Mouse (Mus musculus) hindbrain, embryonic 12.5 days (tissue): Measurements from ENCODE around the gene Msi2. TPM values are rescaled to one million over a fixed set of nuclear protein-coding genes. Genes with fewer than 3 reads are reported as not detected.
A peak's percentile ranks its signal among the peaks of the same experiment; 100 is the strongest.

Source experiments
- ATAC-seq: fragments of 200-750 bp; cut with Nextera tagmentation; 2 replicates; pipeline ENCODE4 v1.8.0; 2017; ENCODE audit warnings: moderate TSS enrichment; ENCODE audit not compliant: low FRiP score
- H3K27ac ChIP-seq: fragments of 300-500 bp; sonication (generic); 2 replicates; pipeline ENCODE4 v1.5.1; 2016; ENCODE audit warnings: mild to moderate bottlenecking
- H3K27me3 ChIP-seq: fragments of 300-500 bp; sonication (generic); 2 replicates; pipeline ENCODE4 v1.6.1; 2016; ENCODE audit warnings: mild to moderate bottlenecking
- H3K36me3 ChIP-seq: fragments of 300-500 bp; sonication (generic); 2 replicates; pipeline ENCODE4 v1.6.1; 2016; ENCODE audit warnings: mild to moderate bottlenecking
- H3K4me1 ChIP-seq: fragments of 300-500 bp; sonication (generic); 2 replicates; pipeline ENCODE4 v1.6.1; 2016
- H3K4me2 ChIP-seq: fragments of 300-500 bp; sonication (generic); replicated peaks from 2 replicates; pipeline ENCODE4 v1.6.1; 2016; ENCODE audit warnings: mild to moderate bottlenecking
- H3K4me3 ChIP-seq: fragments of 300-500 bp; sonication (generic); 2 replicates; pipeline ENCODE4 v1.5.1; 2016; ENCODE audit warnings: mild to moderate bottlenecking
- H3K9ac ChIP-seq: fragments of 300-500 bp; sonication (generic); 2 replicates; pipeline ENCODE4 v1.6.1; 2016; ENCODE audit warnings: mild to moderate bottlenecking, moderate library complexity
- H3K9me3 ChIP-seq: fragments of 300-500 bp; sonication (generic); replicated peaks from 2 replicates; pipeline ENCODE4 v1.6.1; 2016; ENCODE audit warnings: mild to moderate bottlenecking
- WGBS: fragments of 180-500 bp; shearing (Covaris S2); methylation state at CpG from one replicate; pipeline ENCODE4 v1.1.7; 2016; 5-methylcytosine and 5-hydroxymethylcytosine counted together
- polyA plus RNA-seq: library from polyadenylated mRNA; unstranded; fragments of >200 nt; fragmentation: Nextera tagmentation; extraction: Ambion mirVana; gene quantifications from 2 replicates; pipeline ENCODE4 v1.2.1, GENCODE M21; 2016

Msi2 gene
- polyA plus RNA-seq, 1 experiment from 2014 or later, result 35.9 TPM

- H3K9ac ChIP-seq, result peak overlapping the region; percentile 35; the same call in 1 of the 2 replicates
- peaks cover 88% of the 10 kb centered on the region for H3K4me1 ChIP-seq
- 51% methylated on average over 6 of the region's 6 CpGs for WGBS
- peak overlapping the region; percentile 71 for H3K27ac ChIP-seq
- H3K4me3 ChIP-seq, result no peak overlapping the region
- no peaks in the 10 kb centered on the region for H3K27me3 ChIP-seq
- H3K9me3 ChIP-seq, result no peaks in the 10 kb centered on the region
- H3K4me2 ChIP-seq, result no peak overlapping the region
- no peak for ATAC-seq
- H3K36me3 ChIP-seq, result no peaks in the 10 kb centered on the region
Observed at GRCm38 (mm10) chr11:88550083-88550907, 168.0 kb downstream of the Msi2 start.

GRCm38 (mm10) chr11:88549529-88549900 is 168.8 kb downstream of the Msi2 start:
- H3K36me3 ChIP-seq, result no peaks in the 10 kb centered on the region
- no peak overlapping the region for H3K4me2 ChIP-seq
- H3K27me3 ChIP-seq, result no peaks in the 10 kb centered on the region
- ATAC-seq, result no peak
- H3K9me3 ChIP-seq, result no peaks in the 10 kb centered on the region
- peaks cover 81% of the 10 kb centered on the region for H3K4me1 ChIP-seq
- no peak overlapping the region for H3K4me3 ChIP-seq
- WGBS, result 77% methylated on average over 13 of the region's 13 CpGs
- no peak overlapping the region for H3K9ac ChIP-seq
- peak overlapping the region; percentile 2; the same call in 1 of the 2 replicates for H3K27ac ChIP-seq

GRCm38 (mm10) chr11:88548832-88549528 is 169.3 kb downstream of the Msi2 start:
- Histone ChIP-seq H3K4me1 (peaks cover 81% of the 10 kb centered on the region), H3K9ac (no peak overlapping the region), H3K4me2 (no peak overlapping the region), H3K27ac (peak overlapping the region; percentile 57), H3K36me3 (no peaks in the 10 kb centered on the region), H3K9me3 (no peaks in the 10 kb centered on the region), H3K27me3 (no peaks in the 10 kb centered on the region), H3K4me3 (no peak overlapping the region)
- 73% methylated on average over 6 of the region's 6 CpGs for WGBS
- no peak for ATAC-seq

- Histone ChIP-seq H3K27me3 (no peaks in the 10 kb centered on the region), H3K9me3 (no peaks in the 10 kb centered on the region), H3K27ac (peak overlapping the region; percentile 57; the same call in 1 of the 2 replicates), H3K9ac (no peak overlapping the region), H3K4me1 (peaks cover 80% of the 10 kb centered on the region), H3K4me3 (no peak overlapping the region), H3K36me3 (no peaks in the 10 kb centered on the region), H3K4me2 (no peak overlapping the region)
- no peak for ATAC-seq
- WGBS, result 78% methylated on average over 7 of the region's 7 CpGs
Observed at GRCm38 (mm10) chr11:88548423-88548822, 169.9 kb downstream of the Msi2 start.

- Histone ChIP-seq H3K9ac (no peak overlapping the region), H3K9me3 (no peaks in the 10 kb centered on the region), H3K4me1 (peaks cover 73% of the 10 kb centered on the region), H3K27me3 (no peaks in the 10 kb centered on the region), H3K36me3 (no peaks in the 10 kb centered on the region), H3K4me2 (no peak overlapping the region), H3K4me3 (no peak overlapping the region), H3K27ac (peak overlapping the region; percentile 48; the same call in 1 of the 2 replicates)
- ATAC-seq, result no peak
- 84% methylated on average over 6 of the region's 6 CpGs for WGBS
Observed at GRCm38 (mm10) chr11:88543771-88544170, 174.5 kb downstream of the Msi2 start.

- 66% methylated on average over 3 of the region's 3 CpGs for WGBS
- H3K27me3 ChIP-seq, result no peaks in the 10 kb centered on the region
- peaks cover 73% of the 10 kb centered on the region for H3K4me1 ChIP-seq
- no peak for ATAC-seq
- no peaks in the 10 kb centered on the region for H3K9me3 ChIP-seq
- no peaks in the 10 kb centered on the region for H3K36me3 ChIP-seq
- no peak overlapping the region for H3K4me3 ChIP-seq
- no peak overlapping the region for H3K9ac ChIP-seq
- no peak overlapping the region for H3K4me2 ChIP-seq
- peak overlapping the region; percentile 52; the same call in 1 of the 2 replicates for H3K27ac ChIP-seq
Observed at GRCm38 (mm10) chr11:88542817-88543216, 175.5 kb downstream of the Msi2 start.

- no peak overlapping the region for H3K4me3 ChIP-seq
- peak overlapping the region; percentile 25; the same call in 1 of the 2 replicates for H3K27ac ChIP-seq
- 84% methylated on average over 15 of the region's 15 CpGs for WGBS
- H3K9me3 ChIP-seq, result no peaks in the 10 kb centered on the region
- H3K4me2 ChIP-seq, result no peak overlapping the region
- no peaks in the 10 kb centered on the region for H3K36me3 ChIP-seq
- H3K4me1 ChIP-seq, result peaks cover 73% of the 10 kb centered on the region
- no peaks in the 10 kb centered on the region for H3K27me3 ChIP-seq
- H3K9ac ChIP-seq, result 0 out of 2 replicates have a peak overlapping the region, but pooled peaks have one; percentile 8
- ATAC-seq, result no peak
Observed at GRCm38 (mm10) chr11:88541666-88542639, 176.4 kb downstream of the Msi2 start.

GRCm38 (mm10) chr11:88539637-88540478 is 178.5 kb downstream of the Msi2 start:
- Histone ChIP-seq H3K4me3 (no peak overlapping the region), H3K27me3 (no peaks in the 10 kb centered on the region)

GRCm38 (mm10) chr11:88538710-88539340 is 179.5 kb downstream of the Msi2 start:
- H3K4me2 ChIP-seq, result no peak overlapping the region
- H3K27me3 ChIP-seq, result no peaks in the 10 kb centered on the region
- no peak for ATAC-seq
- peaks cover 91% of the 10 kb centered on the region for H3K4me1 ChIP-seq
- no peak overlapping the region for H3K27ac ChIP-seq
- no peak overlapping the region for H3K4me3 ChIP-seq
- no peaks in the 10 kb centered on the region for H3K9me3 ChIP-seq
- no peak overlapping the region for H3K9ac ChIP-seq
- H3K36me3 ChIP-seq, result no peaks in the 10 kb centered on the region
- WGBS, result 72% methylated on average over 13 of the region's 13 CpGs

More at GRCm38 (mm10) chr11:88539637-88540478, 178.5 kb downstream of the Msi2 start:
- Histone ChIP-seq H3K9ac (no peak overlapping the region), H3K4me2 (no peak overlapping the region), H3K27ac (peak overlapping the region; percentile 49), H3K9me3 (no peaks in the 10 kb centered on the region), H3K4me1 (peaks cover 90% of the 10 kb centered on the region), H3K36me3 (no peaks in the 10 kb centered on the region)
- WGBS, result 47% methylated on average over 8 of the region's 8 CpGs
- no peak for ATAC-seq

- 57% methylated on average over 7 of the region's 7 CpGs for WGBS
- no peak overlapping the region for H3K4me2 ChIP-seq
- no peaks in the 10 kb centered on the region for H3K36me3 ChIP-seq
- H3K27me3 ChIP-seq, result no peaks in the 10 kb centered on the region
- H3K27ac ChIP-seq, result peak overlapping the region; percentile 64
- H3K9me3 ChIP-seq, result no peaks in the 10 kb centered on the region
- no peak overlapping the region for H3K4me3 ChIP-seq
- H3K4me1 ChIP-seq, result peaks cover 82% of the 10 kb centered on the region
- no peak for ATAC-seq
- no peak overlapping the region for H3K9ac ChIP-seq
Observed at GRCm38 (mm10) chr11:88537344-88537743, 181.0 kb downstream of the Msi2 start.

- 95% methylated on average over 2 of the region's 2 CpGs for WGBS
- no peaks in the 10 kb centered on the region for H3K36me3 ChIP-seq
- H3K27ac ChIP-seq, result peak overlapping the region; percentile 62
- H3K27me3 ChIP-seq, result no peaks in the 10 kb centered on the region
- ATAC-seq, result no peak
- H3K4me1 ChIP-seq, result peaks cover 77% of the 10 kb centered on the region
- H3K9me3 ChIP-seq, result no peaks in the 10 kb centered on the region
- H3K4me2 ChIP-seq, result no peak overlapping the region
- no peak overlapping the region for H3K9ac ChIP-seq
- no peak overlapping the region for H3K4me3 ChIP-seq
Observed at GRCm38 (mm10) chr11:88536861-88537260, 181.5 kb downstream of the Msi2 start.
